Mouse (Mus musculus): Measurements from ENCODE around the gene Cdt1.
A peak's percentile ranks its signal among the peaks of the same experiment; 100 is the strongest.

Cdt1 gene

GRCm38 (mm10) chr8:122567361-122568108 lies at the start of gene Cdt1:
TSS of gene Cdt1 (plus strand) at chr8:122568015.
- peak; percentile 98 to 99 for DNase-seq

DNA sequence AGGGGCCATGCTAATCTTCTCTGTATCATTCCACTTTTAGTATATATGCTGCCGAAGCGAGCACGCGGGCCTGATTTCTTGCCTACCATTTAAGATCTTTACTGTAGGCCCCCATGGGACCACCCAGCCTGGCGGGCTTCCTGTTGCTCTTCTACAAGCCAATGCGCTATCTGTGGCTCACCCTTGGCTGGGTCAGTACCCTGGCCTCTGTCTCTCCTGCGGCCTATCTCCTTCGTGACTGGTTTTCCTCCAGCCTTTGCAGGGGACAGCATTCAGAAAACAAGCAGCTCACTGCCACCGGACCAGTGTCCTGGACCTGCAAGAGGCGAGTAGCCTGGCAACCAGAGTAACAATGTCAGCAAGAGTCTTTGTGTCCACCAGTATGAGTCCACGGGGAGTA lies 47.2 kb upstream of the Cdt1 start:
- DNase-seq: no peak

- peak; percentile 71 to 75 for DNase-seq
Observed at GRCm38 (mm10) chr8:122522796-122523651, 44.8 kb upstream of the Cdt1 start.

- peak; percentile 84 to 85 for DNase-seq
Observed at GRCm38 (mm10) chr8:122523652-122524360, 44.0 kb upstream of the Cdt1 start.

DNA sequence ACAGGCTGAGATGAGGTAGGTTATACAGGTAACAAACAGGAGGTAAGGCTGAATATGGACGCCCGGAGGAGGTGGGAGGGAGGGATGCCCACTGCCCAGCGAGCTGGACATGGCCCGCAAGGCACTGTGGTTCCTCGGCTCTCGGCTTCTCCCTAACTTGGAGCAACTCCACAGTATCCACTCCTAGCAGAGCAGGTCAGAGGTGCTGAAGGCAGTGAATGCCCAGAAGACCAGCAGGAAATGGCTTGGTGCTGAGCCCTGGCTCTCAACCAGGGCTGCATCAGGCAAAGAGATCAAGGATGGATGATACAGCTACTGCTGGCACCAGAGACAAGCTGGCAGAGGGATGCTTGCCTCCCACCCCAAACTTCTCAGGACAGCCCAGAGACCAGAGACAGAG lies 43.3 kb upstream of the Cdt1 start:
- DNase-seq: peak; percentile 60 to 70

GRCm38 (mm10) chr8:122525004-122525403 lies 42.8 kb upstream of the Cdt1 start:
- DNase-seq: no peak

- no peak for DNase-seq
Observed at GRCm38 (mm10) chr8:122526084-122526483, 41.7 kb upstream of the Cdt1 start.

GRCm38 (mm10) chr8:122526526-122527170 lies 41.2 kb upstream of the Cdt1 start:
- no peak for DNase-seq

- no peak for DNase-seq
Observed at GRCm38 (mm10) chr8:122527937-122528336, 39.9 kb upstream of the Cdt1 start.

DNA sequence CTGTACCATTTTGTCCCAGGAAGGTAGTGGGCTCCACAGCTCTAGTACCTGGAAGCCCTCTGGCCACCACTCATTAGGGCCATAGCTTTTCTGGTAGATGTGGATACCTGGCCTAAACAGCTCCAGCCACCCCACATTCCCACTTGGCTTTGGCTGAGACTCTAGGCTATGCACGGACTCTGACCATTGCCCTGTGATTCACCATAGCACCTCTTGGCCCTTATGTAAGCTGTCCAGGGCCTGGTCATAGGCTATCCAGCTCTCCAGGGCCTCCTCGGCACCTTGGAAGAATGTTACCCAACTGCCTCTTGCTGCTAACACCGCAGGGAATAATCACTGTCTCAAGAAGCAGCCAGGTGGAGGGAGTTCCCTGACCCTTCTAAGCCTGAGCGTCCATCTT lies 38.7 kb upstream of the Cdt1 start:
- DNase-seq: no peak

- no peak for DNase-seq
Observed at GRCm38 (mm10) chr8:122531312-122531711, 36.5 kb upstream of the Cdt1 start.

DNA sequence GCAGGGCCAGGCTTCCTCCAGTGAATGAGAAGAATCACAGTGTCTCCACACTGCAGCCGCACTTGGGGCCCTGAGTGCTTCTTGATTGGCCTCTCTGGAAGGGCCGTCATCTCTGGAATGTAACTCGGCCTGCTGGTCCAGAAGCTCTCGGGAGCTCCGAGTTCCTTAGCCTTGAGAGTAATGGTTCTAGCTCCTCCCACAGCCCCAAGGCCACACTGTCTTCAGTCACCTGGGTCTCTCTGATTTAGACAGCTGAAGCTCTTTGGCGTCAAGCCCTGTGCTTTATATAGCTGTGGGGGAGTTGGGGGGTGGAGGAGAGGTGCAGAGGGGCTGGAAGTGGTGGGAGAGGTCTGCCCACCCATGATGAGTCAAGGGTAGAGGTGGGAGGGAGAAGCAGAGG lies 30.8 kb upstream of the Cdt1 start:
- no peak for DNase-seq

GRCm38 (mm10) chr8:122537812-122538211 lies 30.0 kb upstream of the Cdt1 start:
- no peak for DNase-seq

- DNase-seq: no peak
Observed at GRCm38 (mm10) chr8:122538310-122539076, 29.3 kb upstream of the Cdt1 start.

DNA sequence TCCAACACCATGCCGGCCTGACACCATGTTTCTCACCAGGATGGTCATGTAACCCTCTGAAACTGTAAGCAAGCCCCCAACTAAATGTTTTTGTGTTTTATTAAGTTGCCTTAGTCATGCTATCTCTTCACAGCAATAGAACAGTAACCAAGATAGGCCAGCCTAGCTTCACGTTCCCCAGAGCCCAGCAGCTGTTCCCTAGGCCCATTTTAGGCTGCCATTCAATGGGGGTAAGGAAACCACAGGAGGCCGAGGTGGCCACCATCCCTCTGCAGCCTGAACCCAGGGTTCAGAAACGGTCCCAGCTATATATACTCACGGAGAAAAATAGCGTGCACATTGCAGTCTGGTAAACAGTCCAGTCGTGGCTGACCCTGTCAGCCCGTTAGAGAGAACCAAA lies 23.7 kb upstream of the Cdt1 start:
- DNase-seq: no peak

GRCm38 (mm10) chr8:122546066-122546755 lies 21.6 kb upstream of the Cdt1 start:
- DNase-seq: no peak

DNA sequence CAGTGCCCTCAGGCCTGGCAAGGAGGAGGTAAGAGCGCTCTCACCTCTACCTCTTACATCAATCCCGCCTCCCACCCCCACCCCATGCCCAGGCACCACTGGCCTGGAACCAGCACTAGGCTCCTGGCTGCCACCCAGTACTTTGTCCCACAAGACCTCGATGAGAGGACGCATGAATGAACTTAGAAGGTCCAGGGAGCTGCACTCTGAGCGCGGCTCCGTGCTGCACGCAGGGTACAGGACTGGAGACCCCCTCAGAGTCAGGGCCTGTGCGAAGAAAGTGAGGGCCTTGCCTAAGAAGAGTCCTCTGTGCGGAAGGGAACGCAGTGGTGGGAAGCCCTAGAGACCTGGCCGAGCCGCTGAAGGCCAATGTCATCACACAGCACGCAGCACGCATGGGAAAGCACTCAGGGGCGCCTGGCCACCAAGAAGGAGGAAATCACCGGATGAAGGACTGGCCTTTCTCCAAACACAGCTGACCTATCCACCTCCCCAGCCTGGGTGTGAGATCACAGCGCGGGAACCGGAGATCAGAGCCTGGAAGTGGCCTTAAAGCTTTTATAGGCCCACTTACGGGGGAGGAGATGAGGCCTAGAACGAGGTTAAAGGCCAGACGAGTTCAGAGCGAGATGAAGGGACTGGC lies 20.9 kb upstream of the Cdt1 start:
- DNase-seq: no peak

DNA sequence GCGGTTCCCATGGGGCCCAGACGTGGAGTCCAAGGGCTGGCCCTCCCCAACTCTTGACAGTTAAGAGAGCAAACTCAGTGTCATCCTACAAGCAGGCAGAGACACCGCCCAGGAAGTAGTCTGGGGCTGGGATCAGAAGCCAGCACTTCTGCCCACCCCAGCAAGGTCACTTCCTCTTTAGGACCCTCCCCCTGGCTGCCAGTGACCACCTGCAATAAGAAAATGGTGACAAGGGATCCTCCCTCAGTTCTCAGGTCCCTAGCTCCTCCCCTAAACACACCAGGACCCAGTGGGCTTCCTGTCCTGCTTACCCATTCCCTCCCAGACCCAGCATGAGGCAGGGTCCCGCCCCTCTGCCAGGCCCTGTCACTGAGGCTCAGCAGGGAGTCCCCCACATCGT lies 20.0 kb upstream of the Cdt1 start:
- DNase-seq: no peak

DNA sequence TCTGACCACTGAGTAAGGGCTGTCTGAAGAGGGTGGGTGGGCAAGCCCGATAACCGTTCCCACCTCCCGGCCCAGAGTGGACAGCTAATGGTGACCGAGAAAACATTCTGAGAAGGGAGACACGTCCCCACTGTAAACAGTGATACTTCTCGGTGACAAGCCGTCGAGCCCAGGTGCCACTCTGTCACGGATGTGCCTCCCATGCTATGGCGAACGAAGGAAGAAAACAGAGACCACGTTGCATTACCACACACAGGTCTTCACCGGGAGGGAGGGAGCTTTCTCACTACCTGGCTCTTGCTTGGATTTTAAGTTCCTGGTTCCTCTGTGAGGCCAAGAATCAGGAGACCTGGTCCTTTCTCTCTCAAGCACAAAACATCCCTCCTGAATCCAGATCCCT lies 19.5 kb upstream of the Cdt1 start:
- DNase-seq: no peak

DNA sequence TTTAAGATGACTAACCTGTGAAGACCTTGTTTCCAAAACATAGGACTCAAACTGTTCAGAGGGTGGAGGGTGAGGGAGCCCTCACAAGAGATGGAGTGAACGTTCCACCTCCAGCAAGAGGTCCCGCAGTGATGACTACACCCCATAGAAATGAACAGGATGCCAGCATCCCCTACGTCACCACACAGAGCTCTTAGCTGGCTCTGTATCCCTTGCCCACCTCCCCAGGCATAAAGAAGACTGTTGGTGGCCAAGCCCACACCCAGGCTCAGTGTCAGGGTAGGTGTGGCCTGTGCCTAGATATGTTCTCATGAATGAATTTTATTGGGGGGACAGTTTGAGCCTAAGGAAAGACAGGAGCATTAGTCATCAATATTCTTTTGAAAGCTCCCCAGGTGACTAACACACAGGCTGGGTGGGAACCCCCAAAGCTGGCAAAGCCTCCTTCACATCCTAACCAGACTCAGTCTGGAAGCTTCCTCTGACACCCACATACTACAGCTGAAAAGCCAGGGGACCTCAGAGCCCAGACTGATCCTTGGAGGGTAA lies 18.9 kb upstream of the Cdt1 start:
- no peak for DNase-seq
